Mouse (Mus musculus) liver, postnatal 0 days (tissue): ENCODE results near the gene Rexo4.

ENCODE experiments used
- CTCF ChIP-seq: sonication (generic); IDR thresholded peaks from 2 replicates; pipeline ENCODE4 v1.5.1; 2016; ENCODE audit warnings: antibody characterized with exemption, low read depth
- EP300 ChIP-seq: IDR thresholded peaks from 2 replicates; pipeline ENCODE4 v1.6.1; 2016; ENCODE audit warnings: antibody characterized with exemption, low read depth, mild to moderate bottlenecking

DNA sequence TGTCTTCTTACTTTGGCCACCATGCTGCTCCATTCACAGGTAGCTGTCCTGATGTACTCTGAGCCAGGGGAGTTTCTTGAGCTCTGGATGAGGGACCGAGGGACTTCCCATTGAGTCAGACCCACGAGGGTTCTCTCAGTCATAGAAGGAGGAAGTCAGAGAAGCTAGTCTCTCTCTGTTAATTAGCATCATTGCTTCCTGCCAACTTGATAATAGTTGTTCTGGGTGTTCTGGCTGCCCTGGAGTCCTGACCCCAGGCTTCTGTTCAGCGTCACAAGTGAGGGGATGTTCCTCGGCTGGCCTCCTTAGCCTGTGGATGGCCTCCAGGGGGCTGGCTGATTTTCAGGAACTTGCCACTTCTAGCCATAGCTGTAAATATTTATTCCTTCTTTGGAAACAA is 9.8 kb upstream of the Rexo4 start:
- 0 out of 2 replicates have a peak, but pooled peaks have one; percentile 7 for TF ChIP-seq CTCF
- TF ChIP-seq EP300, result no peak; the same call in 1 of the 2 replicates
